Mouse (Mus musculus) olfactory bulb, adult 2 months (tissue): ENCODE measurements around the gene Kremen2.

Experiments
- CTCF ChIP-seq: fragments of 200-500 bp; IDR thresholded peaks from 2 replicates; pipeline ENCODE4 v1.5.1; 2012; ENCODE audit warnings: low read depth, mild to moderate bottlenecking, low read length, moderate library complexity; ENCODE audit not compliant: insufficient read depth
- POLR2A ChIP-seq: fragments of 200-500 bp; IDR thresholded peaks from 2 replicates; pipeline ENCODE4 v1.6.1; 2012; ENCODE audit warnings: mild to moderate bottlenecking, low read depth, low read length, moderate library complexity; ENCODE audit not compliant: insufficient read depth

DNA sequence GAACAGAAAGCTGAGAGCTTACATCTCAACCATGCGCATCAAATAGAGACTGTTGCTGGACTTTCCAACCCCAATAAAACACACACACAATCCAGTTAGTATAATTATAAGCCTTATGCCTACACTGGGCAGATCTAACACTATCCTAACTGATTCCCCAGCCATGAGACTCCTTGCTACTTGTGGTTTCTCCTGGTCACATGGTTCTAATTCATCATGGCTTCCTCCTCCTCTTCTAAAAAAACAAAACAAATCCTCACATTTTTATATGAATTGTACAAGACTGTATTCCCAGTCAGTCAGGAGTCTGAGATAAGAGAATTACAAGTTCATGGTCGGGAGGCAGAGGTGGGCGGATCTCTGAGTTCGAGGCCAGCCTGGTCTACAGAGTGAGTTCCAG lies 43.3 kb upstream of the Kremen2 start:
- TF ChIP-seq CTCF (no peak), POLR2A (no peak)
